Mouse (Mus musculus) R1 (cell line): Measurements from ENCODE around the gene Olfr114.

Source experiments
- DNase-seq: peaks from one replicate; pipeline ENCODE4 v3.0.0-alpha.2; 2018; ENCODE audit warnings: low read depth, low spot score

Gene Olfr114

GRCm38 (mm10) chr17:37592643-37593042 lies at the start of gene Olfr114:
Gene Olfr114 (minus strand): TSS chr17:37592743.
- DNase-seq = no peak

GRCm38 (mm10) chr17:37627009-37627408 lies 34.5 kb upstream of the Olfr114 start, which contains the start of the genes Olfr115 and Olfr116:
Gene Olfr115 (minus strand): TSS chr17:37627109.
Gene Olfr116 (minus strand): TSS chr17:37627199.
- no peak for DNase-seq

GRCm38 (mm10) chr17:37577563-37577962 lies 15.0 kb downstream of the Olfr114 start, which contains the start of gene Olfr113:
Gene Olfr113 (minus strand): TSS chr17:37577663.
- no peak for DNase-seq

- DNase-seq = peak; percentile 27
Observed at GRCm38 (mm10) chr17:37569351-37569750, 23.2 kb downstream of the Olfr114 start, which contains the start of gene Olfr112. Gene Olfr112 (minus strand): TSS chr17:37569451.

- no peak for DNase-seq
Observed at GRCm38 (mm10) chr17:37558913-37559615, 33.5 kb downstream of the Olfr114 start.

GRCm38 (mm10) chr17:37543800-37544435 lies 48.6 kb downstream of the Olfr114 start:
- no peak for DNase-seq

- no peak for DNase-seq
Observed at GRCm38 (mm10) chr17:37541454-37542119, 51.0 kb downstream of the Olfr114 start.
